Mouse (Mus musculus) intestine, postnatal 0 days (tissue): Measurements from ENCODE around the gene Rab3ip. TPM values are rescaled to one million over a fixed set of nuclear protein-coding genes. Genes with fewer than 3 reads are reported as not detected.
A peak's percentile ranks its signal among the peaks of the same experiment; 100 is the strongest.

Experiments
- ATAC-seq: fragments of 200-750 bp; cut with Nextera tagmentation; 2 replicates; pipeline ENCODE4 v1.8.0; 2017; ENCODE audit warnings: mild to moderate bottlenecking, moderate TSS enrichment, moderate library complexity
- H3K27ac ChIP-seq: fragments of 300-500 bp; sonication (generic); 2 replicates; pipeline ENCODE4 v1.5.1; 2014; ENCODE audit warnings: mild to moderate bottlenecking, low read depth, low read length, moderate library complexity
- H3K27me3 ChIP-seq: fragments of 300-500 bp; sonication (generic); replicated peaks from 2 replicates; pipeline ENCODE4 v1.6.1; 2014; ENCODE audit warnings: low read length, mixed read lengths; ENCODE audit not compliant: control insufficient read depth, insufficient read depth
- H3K36me3 ChIP-seq: fragments of 300-500 bp; sonication (generic); 2 replicates; pipeline ENCODE4 v1.6.1; 2014; ENCODE audit warnings: mild to moderate bottlenecking, moderate library complexity; ENCODE audit not compliant: control insufficient read depth, insufficient read depth
- H3K4me1 ChIP-seq: fragments of 300-500 bp; sonication (generic); replicated peaks from 2 replicates; pipeline ENCODE4 v1.6.1; 2014; ENCODE audit warnings: antibody characterized with exemption, low read length, mixed read lengths; ENCODE audit not compliant: control insufficient read depth, insufficient read depth
- H3K4me2 ChIP-seq: fragments of 300-500 bp; sonication (generic); replicated peaks from 2 replicates; pipeline ENCODE4 v1.6.1; 2014; ENCODE audit warnings: low read depth, mild to moderate bottlenecking, moderate library complexity
- H3K4me3 ChIP-seq: fragments of 300-500 bp; sonication (generic); 2 replicates; pipeline ENCODE4 v1.5.1; 2014; ENCODE audit warnings: low read depth, low read length
- H3K9ac ChIP-seq: fragments of 300-500 bp; sonication (generic); 2 replicates; pipeline ENCODE4 v1.6.1; 2014; ENCODE audit warnings: mild to moderate bottlenecking, low read depth, low read length
- H3K9me3 ChIP-seq: fragments of 300-500 bp; sonication (generic); 2 replicates; pipeline ENCODE4 v1.6.1; 2016; ENCODE audit warnings: mixed run types; ENCODE audit not compliant: control insufficient read depth
- CTCF ChIP-seq: sonication (generic); IDR thresholded peaks from 2 replicates; pipeline ENCODE4 v1.5.1; 2016; ENCODE audit warnings: low read depth, mild to moderate bottlenecking, control low read depth, antibody characterized with exemption, moderate library complexity
- WGBS: fragments of 180-500 bp; shearing (Covaris S2); extraction: QIAGEN DNeasy Blood & Tissue Kit; methylation state at CpG from one replicate; pipeline ENCODE4 v1.1.7; 2014; 5-methylcytosine and 5-hydroxymethylcytosine counted together
- polyA plus RNA-seq: library from polyadenylated mRNA; unstranded; fragments of >200 nt; fragmentation: Nextera tagmentation; extraction: Ambion mirVana; gene quantifications from 2 replicates; pipeline ENCODE4 v1.2.1, GENCODE M21; 2015

The Rab3ip gene
- polyA plus RNA-seq, 1 experiment from 2014 or later = 21.9 TPM

DNA sequence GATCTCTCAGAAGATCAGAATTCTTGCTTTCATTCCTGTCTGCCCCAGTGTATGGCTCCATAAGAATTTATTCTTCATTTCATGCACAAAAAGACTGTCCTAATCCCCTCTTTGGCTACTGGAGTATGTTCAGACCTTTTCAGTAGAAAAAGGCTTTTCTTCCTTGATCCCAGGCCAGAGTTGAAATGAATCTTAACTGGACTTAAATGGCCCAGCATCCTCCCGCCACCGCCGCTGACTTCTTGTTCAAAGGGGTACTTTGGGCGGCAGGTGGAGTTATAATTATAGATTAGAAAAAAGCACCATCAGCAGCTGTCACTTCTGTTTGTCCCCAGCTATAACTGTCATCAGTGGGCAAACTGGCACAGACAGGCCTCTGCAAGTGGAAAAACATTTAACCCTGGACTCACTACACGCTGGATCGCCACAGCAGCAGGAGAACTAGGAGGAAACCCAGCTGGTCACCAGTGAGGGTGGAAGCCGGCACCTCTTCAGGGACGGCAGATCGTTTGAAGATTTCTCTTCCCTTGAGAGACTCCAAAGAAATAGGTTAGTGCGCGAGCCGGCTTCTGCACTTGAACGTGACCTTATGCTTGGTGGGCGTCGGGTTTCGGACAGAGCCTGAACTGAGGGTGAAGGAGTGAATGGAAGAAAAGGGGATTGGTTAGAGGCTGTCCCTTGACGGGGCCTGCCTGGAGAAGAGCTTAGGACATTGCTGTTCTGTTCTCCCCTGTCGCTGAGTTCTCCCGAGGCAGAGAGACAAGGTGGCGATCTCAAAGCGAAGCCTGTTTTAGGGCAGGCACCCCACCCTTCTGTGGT, 35.9 kb upstream of the Rab3ip start, which contains the start of gene Best3:
Gene Best3 (plus strand): TSS at position 51 of the 819 bp plus-strand sequence.
- no peaks in the 10 kb centered on the region for H3K27me3 ChIP-seq

DNA sequence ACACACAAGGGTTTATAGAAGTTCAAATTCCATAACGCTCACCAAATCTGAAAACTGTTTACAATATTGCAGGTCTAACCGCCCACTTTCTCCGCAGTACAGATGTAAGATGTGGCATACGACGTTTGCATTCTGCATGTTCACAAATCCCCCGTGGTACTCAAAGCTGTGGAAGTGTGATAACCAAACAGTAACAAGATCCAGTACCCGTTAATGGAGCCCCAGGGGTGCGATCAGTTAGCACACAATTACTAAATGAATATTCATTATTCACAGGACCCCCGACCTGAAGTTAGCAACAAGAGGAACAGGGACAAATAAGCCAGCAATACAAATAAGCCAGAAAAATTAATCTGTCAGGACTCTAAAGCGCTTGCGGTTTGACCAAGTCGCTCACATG, 34.3 kb upstream of the Rab3ip start:
- WGBS = 60% methylated on average over 12 of the region's 12 CpGs
- H3K9me3 ChIP-seq = no peaks in the 10 kb centered on the region
- no peak overlapping the region for H3K4me3 ChIP-seq
- no peaks in the 10 kb centered on the region for H3K36me3 ChIP-seq
- no peaks in the 10 kb centered on the region for H3K27me3 ChIP-seq
- H3K4me1 ChIP-seq = no peaks in the 10 kb centered on the region
- no peak overlapping the region for H3K4me2 ChIP-seq
- TF ChIP-seq CTCF = no peak
- H3K9ac ChIP-seq = no peak overlapping the region
- H3K27ac ChIP-seq = no peak overlapping the region
- no peak for ATAC-seq

More for the DNA sequence above, 35.9 kb upstream of the Rab3ip start, which contains the start of gene Best3:
- 49% methylated on average over 21 of the region's 21 CpGs for WGBS
- Histone ChIP-seq H3K4me3 (no peak within 1 kb of the TSS), H3K9ac (no peak within 1 kb of the TSS), H3K9me3 (no peaks in the 10 kb centered on the region), H3K4me1 (no peaks in the 10 kb centered on the region), H3K36me3 (no peaks in the 10 kb centered on the region), H3K4me2 (no peak within 1 kb of the TSS), H3K27ac (no peak within 1 kb of the TSS)
- no peak for ATAC-seq
- TF ChIP-seq CTCF = no peak

DNA sequence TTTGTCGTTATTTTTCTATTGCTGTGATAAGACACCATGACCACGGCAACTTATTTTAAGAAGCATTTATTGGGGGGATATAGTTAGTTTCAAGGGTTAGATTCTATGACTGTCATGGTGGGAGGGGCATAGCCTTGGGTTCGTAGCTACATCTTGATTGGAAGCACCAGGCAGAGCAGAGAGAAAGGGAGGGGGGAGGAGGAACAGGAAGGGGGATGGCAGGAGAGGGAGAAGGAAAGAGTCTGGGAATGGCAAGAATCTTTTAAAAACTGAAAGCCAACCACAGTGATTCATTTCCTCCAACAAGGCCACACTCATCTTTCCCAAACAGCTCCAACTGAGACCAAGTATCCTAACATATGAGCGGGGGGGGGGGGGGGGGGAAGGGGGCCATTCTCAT, 32.0 kb upstream of the Rab3ip start:
- H3K27ac ChIP-seq = no peak overlapping the region
- ATAC-seq = no peak
- H3K4me3 ChIP-seq = no peak overlapping the region
- H3K4me2 ChIP-seq = no peak overlapping the region
- no peaks in the 10 kb centered on the region for H3K9me3 ChIP-seq
- H3K4me1 ChIP-seq = no peaks in the 10 kb centered on the region
- no peak overlapping the region for H3K9ac ChIP-seq
- WGBS = 66% methylated on average over 4 of the region's 4 CpGs
- no peak for TF ChIP-seq CTCF
- no peaks in the 10 kb centered on the region for H3K27me3 ChIP-seq
- H3K36me3 ChIP-seq = no peaks in the 10 kb centered on the region

DNA sequence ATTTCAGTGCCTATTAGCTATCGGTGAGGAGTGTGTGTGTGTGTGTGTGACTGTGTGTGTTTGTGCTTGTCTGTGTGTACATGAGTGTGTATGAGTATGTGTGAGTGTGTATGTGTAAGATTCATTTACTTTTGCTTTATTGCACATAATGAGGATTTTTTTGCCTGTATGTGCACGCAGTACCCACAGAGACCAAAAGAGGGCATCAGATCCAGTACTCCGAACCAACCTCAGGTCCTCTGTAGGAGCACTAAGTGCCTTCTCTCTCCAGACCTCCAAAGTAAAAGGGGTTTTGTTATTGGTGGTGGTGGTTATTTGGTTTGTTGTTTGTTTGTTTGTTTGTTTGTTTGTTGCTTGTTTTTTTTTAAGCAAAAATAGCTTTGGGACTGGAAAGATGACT, 30.3 kb upstream of the Rab3ip start:
- TF ChIP-seq CTCF = peak; percentile 76
- no peaks in the 10 kb centered on the region for H3K36me3 ChIP-seq
- H3K27me3 ChIP-seq = no peaks in the 10 kb centered on the region
- no peaks in the 10 kb centered on the region for H3K4me1 ChIP-seq
- ATAC-seq = no peak
- no peak overlapping the region for H3K4me2 ChIP-seq
- 78% methylated on average over 3 of the region's 3 CpGs for WGBS
- no peaks in the 10 kb centered on the region for H3K9me3 ChIP-seq
- H3K4me3 ChIP-seq = no peak overlapping the region
- no peak overlapping the region for H3K9ac ChIP-seq
- no peak overlapping the region for H3K27ac ChIP-seq

DNA sequence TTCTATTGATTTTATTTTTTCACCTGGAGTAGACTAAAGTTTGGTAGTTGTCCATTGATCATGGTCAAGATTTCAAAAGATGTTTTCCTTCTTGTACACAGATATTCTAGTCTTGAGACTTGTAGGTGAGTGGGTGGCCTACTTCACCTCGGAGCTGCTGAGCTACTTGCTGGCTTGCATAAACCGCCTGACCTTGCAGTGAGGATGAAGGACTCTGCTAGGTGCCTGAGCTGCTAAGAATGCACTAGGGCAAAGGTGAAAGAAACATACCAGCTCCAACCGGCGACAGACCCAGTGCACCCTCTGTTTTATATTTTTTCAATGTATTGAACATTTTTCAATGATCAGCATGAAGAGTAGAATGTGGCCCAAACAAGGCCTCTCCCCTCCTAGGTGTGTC, 29.7 kb upstream of the Rab3ip start:
- Histone ChIP-seq H3K4me1 (no peaks in the 10 kb centered on the region), H3K27me3 (no peaks in the 10 kb centered on the region), H3K9me3 (no peaks in the 10 kb centered on the region), H3K4me2 (no peak overlapping the region), H3K27ac (no peak overlapping the region), H3K36me3 (no peaks in the 10 kb centered on the region), H3K4me3 (no peak overlapping the region), H3K9ac (no peak overlapping the region)
- 81% methylated on average over 4 of the region's 4 CpGs for WGBS
- ATAC-seq = no peak
- no peak for TF ChIP-seq CTCF

DNA sequence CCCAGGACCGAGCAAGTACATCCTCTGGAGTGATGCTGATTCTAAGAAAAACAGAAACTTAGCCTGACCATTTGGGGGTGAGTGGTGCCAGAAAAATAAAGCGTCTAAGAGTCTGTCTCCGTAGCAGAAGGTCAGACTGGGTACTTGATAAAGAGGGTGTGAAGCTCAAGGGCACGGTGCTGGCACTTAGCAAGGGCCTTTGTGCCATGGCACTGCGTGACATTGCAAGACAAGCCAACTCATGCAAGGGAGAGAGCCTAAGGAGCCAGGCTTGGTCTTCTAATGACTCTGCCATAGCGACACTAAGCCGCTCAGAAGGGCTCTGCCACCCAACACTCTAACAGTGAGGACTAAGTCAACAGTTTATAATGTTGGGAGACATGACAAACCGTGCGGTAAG, 28.3 kb upstream of the Rab3ip start:
- TF ChIP-seq CTCF = no peak
- no peaks in the 10 kb centered on the region for H3K27me3 ChIP-seq
- no peak overlapping the region for H3K27ac ChIP-seq
- no peak overlapping the region for H3K9ac ChIP-seq
- H3K36me3 ChIP-seq = no peaks in the 10 kb centered on the region
- H3K4me3 ChIP-seq = no peak overlapping the region
- WGBS = 88% methylated on average over 9 of the region's 9 CpGs
- no peaks in the 10 kb centered on the region for H3K4me1 ChIP-seq
- ATAC-seq = no peak
- H3K9me3 ChIP-seq = no peaks in the 10 kb centered on the region
- H3K4me2 ChIP-seq = no peak overlapping the region
